Mouse (Mus musculus): ENCODE measurements around the gene Rpgrip1l.

- TF ChIP-seq GATA1 (IDR thresholded peaks at IDR 0.05; ENCODE audit: low read length) = no peak
- no peak for TF ChIP-seq TAL1 (IDR thresholded peaks at IDR 0.05; ENCODE audit: low read length)
Observed at GRCm38 (mm10) chr8:91327471-91328205, 14.6 kb upstream of the Rpgrip1l start.
